Mouse (Mus musculus): Measurements from ENCODE around the gene Adamts2. TPM values are rescaled to one million over a fixed set of nuclear protein-coding genes. Genes with fewer than 3 reads are reported as not detected.
A peak's percentile ranks its signal among the peaks of the same experiment; 100 is the strongest.

Gene Adamts2
- polyA plus RNA-seq, 1 experiment = 0.73 TPM

- Histone ChIP-seq H3K9ac (ENCODE audit: low read depth, poor library complexity, severe bottlenecking) (peak within 1 kb of the TSS; percentile 80), H3K36me3 (ENCODE audit: control insufficient read depth, insufficient read depth, low read length, poor library complexity, severe bottlenecking) (peaks cover 10% of the 10 kb centered on the region), H3K27ac (ENCODE audit: insufficient read depth, low read length) (no peak within 1 kb of the TSS), H3K9me3 (replicated peaks; ENCODE audit: control insufficient read depth, insufficient read depth, low read length, poor library complexity, severe bottlenecking) (no peaks in the 10 kb centered on the region), H3K4me3 (ENCODE audit: low read depth, low read length) (peak within 1 kb of the TSS; percentile 91), H3K4me1 (ENCODE audit: control insufficient read depth, insufficient read depth, low read length) (no peaks in the 10 kb centered on the region), H3K27me3 (ENCODE audit: control insufficient read depth, insufficient read depth, low read length, poor library complexity, severe bottlenecking) (no peaks in the 10 kb centered on the region)
- TF ChIP-seq EP300 (IDR thresholded peaks at IDR 0.05; ENCODE audit: insufficient read depth, low read depth, low read length) (no peak), POLR2A (IDR thresholded peaks at IDR 0.05; ENCODE audit: insufficient read depth, low read length) (peak; percentile 39), CTCF (IDR thresholded peaks at IDR 0.05; ENCODE audit: low read depth, low read length) (no peak)
Measured at GRCm38 (mm10) chr11:50827010-50827953, 225.4 kb downstream of the Adamts2 start, which contains the start of gene Zfp354c. Gene Zfp354c (minus strand): TSS chr11:50827724.

GRCm38 (mm10) chr11:50835727-50836126 is 233.8 kb downstream of the Adamts2 start:
- Histone ChIP-seq H3K27ac (ENCODE audit: insufficient read depth, low read length) (no peak overlapping the region), H3K4me3 (ENCODE audit: low read depth, low read length) (no peak overlapping the region), H3K4me1 (ENCODE audit: control insufficient read depth, insufficient read depth, low read length) (no peaks in the 10 kb centered on the region), H3K9ac (ENCODE audit: low read depth, poor library complexity, severe bottlenecking) (no peak overlapping the region), H3K36me3 (ENCODE audit: control insufficient read depth, insufficient read depth, low read length, poor library complexity, severe bottlenecking) (no peaks in the 10 kb centered on the region), H3K9me3 (replicated peaks; ENCODE audit: control insufficient read depth, insufficient read depth, low read length, poor library complexity, severe bottlenecking) (no peaks in the 10 kb centered on the region), H3K27me3 (ENCODE audit: control insufficient read depth, insufficient read depth, low read length, poor library complexity, severe bottlenecking) (no peaks in the 10 kb centered on the region)
- no peak for TF ChIP-seq EP300 (IDR thresholded peaks at IDR 0.05; ENCODE audit: insufficient read depth, low read depth, low read length)
- TF ChIP-seq POLR2A (IDR thresholded peaks at IDR 0.05; ENCODE audit: insufficient read depth, low read length) = no peak
- TF ChIP-seq CTCF (IDR thresholded peaks at IDR 0.05; ENCODE audit: low read depth, low read length) = no peak

GRCm38 (mm10) chr11:50841023-50841735 is 239.3 kb downstream of the Adamts2 start, which contains the start of gene Zfp879:
Gene Zfp879 (minus strand): TSS chr11:50841552.
- no peak for TF ChIP-seq CTCF (IDR thresholded peaks at IDR 0.05; ENCODE audit: low read depth, low read length)
- H3K9me3 ChIP-seq (replicated peaks; ENCODE audit: control insufficient read depth, insufficient read depth, low read length, poor library complexity, severe bottlenecking) = no peaks in the 10 kb centered on the region
- H3K4me1 ChIP-seq (ENCODE audit: control insufficient read depth, insufficient read depth, low read length) = no peaks in the 10 kb centered on the region
- no peaks in the 10 kb centered on the region for H3K36me3 ChIP-seq (ENCODE audit: control insufficient read depth, insufficient read depth, low read length, poor library complexity, severe bottlenecking)
- no peak within 1 kb of the TSS for H3K27ac ChIP-seq (ENCODE audit: insufficient read depth, low read length)
- peak within 1 kb of the TSS; percentile 74 for H3K4me3 ChIP-seq (ENCODE audit: low read depth, low read length)
- H3K9ac ChIP-seq (ENCODE audit: low read depth, poor library complexity, severe bottlenecking) = peak within 1 kb of the TSS; percentile 64
- no peaks in the 10 kb centered on the region for H3K27me3 ChIP-seq (ENCODE audit: control insufficient read depth, insufficient read depth, low read length, poor library complexity, severe bottlenecking)

- H3K36me3 ChIP-seq (ENCODE audit: control insufficient read depth, insufficient read depth, low read length, poor library complexity, severe bottlenecking) = no peaks in the 10 kb centered on the region
- H3K4me1 ChIP-seq (ENCODE audit: control insufficient read depth, insufficient read depth, low read length) = no peaks in the 10 kb centered on the region
- no peak overlapping the region for H3K4me3 ChIP-seq (ENCODE audit: low read depth, low read length)
- H3K9me3 ChIP-seq (replicated peaks; ENCODE audit: control insufficient read depth, insufficient read depth, low read length, poor library complexity, severe bottlenecking) = no peaks in the 10 kb centered on the region
- TF ChIP-seq POLR2A (IDR thresholded peaks at IDR 0.05; ENCODE audit: insufficient read depth, low read length) = no peak
- H3K27me3 ChIP-seq (ENCODE audit: control insufficient read depth, insufficient read depth, low read length, poor library complexity, severe bottlenecking) = 0 out of 2 replicates have a peak, but pooled peaks cover under 1% of the 10 kb centered on the region
- no peak overlapping the region for H3K9ac ChIP-seq (ENCODE audit: low read depth, poor library complexity, severe bottlenecking)
- no peak overlapping the region for H3K27ac ChIP-seq (ENCODE audit: insufficient read depth, low read length)
Measured at GRCm38 (mm10) chr11:50845951-50846350, 244.1 kb downstream of the Adamts2 start.

- H3K27ac ChIP-seq (ENCODE audit: insufficient read depth, low read length) = no peak overlapping the region
- peaks cover 1% of the 10 kb centered on the region for H3K4me1 ChIP-seq (ENCODE audit: control insufficient read depth, insufficient read depth, low read length)
- TF ChIP-seq CTCF (IDR thresholded peaks at IDR 0.05; ENCODE audit: low read depth, low read length) (peak; percentile 53), POLR2A (IDR thresholded peaks at IDR 0.05; ENCODE audit: insufficient read depth, low read length) (no peak)
- no peak overlapping the region for H3K4me3 ChIP-seq (ENCODE audit: low read depth, low read length)
- H3K9me3 ChIP-seq (replicated peaks; ENCODE audit: control insufficient read depth, insufficient read depth, low read length, poor library complexity, severe bottlenecking) = no peaks in the 10 kb centered on the region
- H3K36me3 ChIP-seq (ENCODE audit: control insufficient read depth, insufficient read depth, low read length, poor library complexity, severe bottlenecking) = no peaks in the 10 kb centered on the region
- peaks cover 8% of the 10 kb centered on the region for H3K27me3 ChIP-seq (ENCODE audit: control insufficient read depth, insufficient read depth, low read length, poor library complexity, severe bottlenecking)
- no peak overlapping the region for H3K9ac ChIP-seq (ENCODE audit: low read depth, poor library complexity, severe bottlenecking)
Measured at GRCm38 (mm10) chr11:50847047-50847446, 245.2 kb downstream of the Adamts2 start.
